Mouse (Mus musculus) MEL (cell line): ENCODE measurements at regions not wholly inside any gene's neighbourhood (a gene's known extent, or its start where the extent isn't known, plus 50 kb on each side); places are given as distances from the start of the nearest gene placed in this dataset.
A peak's percentile ranks its signal among the peaks of the same experiment; 100 is the strongest.

Experiments
- DNase-seq: peaks from one replicate; pipeline ENCODE4 v3.0.0; 2011; ENCODE audit warnings: low read depth, low spot score
- H3K27ac ChIP-seq: 2 replicates; pipeline ENCODE4 v1.5.1; 2012; ENCODE audit warnings: low read depth, mild to moderate bottlenecking, control low read depth, low read length, moderate library complexity; ENCODE audit not compliant: control insufficient read depth
- H3K27me3 ChIP-seq, 2 experiments: fragments of 150-350 bp in 1 of 2; sonication (generic) in 1 of 2; 2 replicates each; pipeline ENCODE4 v1.6.1; 2012; ENCODE audit warnings: low read length in 2 of 2, mild to moderate bottlenecking in 2 of 2, improper control_type of control experiment in 1 of 2, moderate library complexity in 1 of 2; ENCODE audit not compliant: insufficient read depth in 2 of 2, control insufficient read depth in 1 of 2
- H3K36me3 ChIP-seq, 2 experiments: 2 replicates each; pipeline ENCODE4 v1.6.1; 2012 to 2014; ENCODE audit warnings: low read length in 2 of 2, improper control_type of control experiment in 1 of 2, inconsistent platforms in 1 of 2, mild to moderate bottlenecking in 1 of 2; ENCODE audit not compliant: insufficient read depth in 2 of 2, control insufficient read depth in 1 of 2
- H3K4me1 ChIP-seq, 2 experiments: fragments of 150-350 bp in 1 of 2; sonication (generic) in 1 of 2; 2 replicates each; pipeline ENCODE4 v1.6.1; 2012; ENCODE audit warnings: low read length in 2 of 2, improper control_type of control experiment in 1 of 2, mild to moderate bottlenecking in 1 of 2; ENCODE audit not compliant: insufficient read depth in 2 of 2, control insufficient read depth in 1 of 2
- H3K4me3 ChIP-seq, 2 experiments: fragments of 150-350 bp in 1 of 2; sonication (generic) in 1 of 2; 2 replicates each; pipeline ENCODE4 v1.5.1; 2012; ENCODE audit warnings: low read depth in 2 of 2, low read length in 2 of 2, mild to moderate bottlenecking in 2 of 2, moderate library complexity in 2 of 2, control low read depth in 1 of 2, improper control_type of control experiment in 1 of 2; ENCODE audit not compliant: control insufficient read depth in 1 of 2, insufficient read depth in 1 of 2
- H3K79me2 ChIP-seq: 2 replicates; pipeline ENCODE4 v1.6.1; 2012; ENCODE audit warnings: mild to moderate bottlenecking, low read length, moderate library complexity; ENCODE audit not compliant: control insufficient read depth, poor library complexity, insufficient read depth
- H3K9ac ChIP-seq: 2 replicates; pipeline ENCODE4 v1.6.1; 2012; ENCODE audit warnings: low read depth, mild to moderate bottlenecking, control low read depth, low read length, moderate library complexity; ENCODE audit not compliant: control insufficient read depth, poor library complexity, severe bottlenecking
- H3K9me3 ChIP-seq: fragments of 150-350 bp; sonication (generic); replicated peaks from 2 replicates; pipeline ENCODE4 v1.6.1; 2012; ENCODE audit warnings: mild to moderate bottlenecking, low read length, improper control_type of control experiment, moderate library complexity; ENCODE audit not compliant: insufficient read depth
- BHLHE40 ChIP-seq: IDR thresholded peaks from 2 replicates; pipeline ENCODE4 v1.6.1; 2012; ENCODE audit warnings: low read depth, mild to moderate bottlenecking, inconsistent platforms, low read length, improper control_type of control experiment, borderline replicate concordance
- CHD1 ChIP-seq: IDR thresholded peaks from 2 replicates; pipeline ENCODE4 v1.6.1; 2012; ENCODE audit warnings: low read depth, mild to moderate bottlenecking, inconsistent platforms, low read length, improper control_type of control experiment
- CHD2 ChIP-seq: IDR thresholded peaks from 2 replicates; pipeline ENCODE4 v1.6.1; 2011; ENCODE audit warnings: low read length, improper control_type of control experiment
- CTCF ChIP-seq, 3 experiments: IDR thresholded peaks in 2 of 3; conservative IDR thresholded peaks in 1 of 3; 2 replicates each; pipeline ENCODE4 v1.5.1; 2011 to 2012; ENCODE audit warnings: low read length in 3 of 3, low read depth in 2 of 3, mild to moderate bottlenecking in 2 of 3, improper control_type of control experiment in 1 of 3, inconsistent platforms in 1 of 3, mixed read lengths in 1 of 3, moderate library complexity in 1 of 3; ENCODE audit not compliant: control insufficient read depth in 1 of 3, insufficient read depth in 1 of 3, poor library complexity in 1 of 3, severe bottlenecking in 1 of 3
- E2F4 ChIP-seq: IDR thresholded peaks from 2 replicates; pipeline ENCODE4 v1.6.1; 2011; ENCODE audit warnings: low read depth, low read length, improper control_type of control experiment, borderline replicate concordance
- ELF1 ChIP-seq: IDR thresholded peaks from 2 replicates; pipeline ENCODE4 v1.6.1; 2014; ENCODE audit warnings: low read depth, mild to moderate bottlenecking, inconsistent platforms, low read length, improper control_type of control experiment, moderate library complexity
- ETS1 ChIP-seq: IDR thresholded peaks from 2 replicates; pipeline ENCODE4 v1.6.1; 2012; ENCODE audit warnings: low read depth, mild to moderate bottlenecking, inconsistent platforms, low read length, improper control_type of control experiment, moderate library complexity
- GABPA ChIP-seq: IDR thresholded peaks from 2 replicates; pipeline ENCODE4 v1.6.1; 2012; ENCODE audit warnings: low read depth, mild to moderate bottlenecking, inconsistent platforms, low read length, improper control_type of control experiment, moderate library complexity
- GATA1 ChIP-seq: IDR thresholded peaks from 2 replicates; pipeline ENCODE4 v1.6.1; 2011; ENCODE audit warnings: low read depth, low read length, improper control_type of control experiment
- HCFC1 ChIP-seq: IDR thresholded peaks from 2 replicates; pipeline ENCODE4 v1.6.1; 2012; ENCODE audit warnings: low read depth, mild to moderate bottlenecking, inconsistent platforms, low read length, improper control_type of control experiment, moderate library complexity
- JUND ChIP-seq: IDR thresholded peaks from 2 replicates; pipeline ENCODE4 v1.6.1; 2011; ENCODE audit warnings: low read depth, mild to moderate bottlenecking, improper control_type of control experiment, low read length
- MAFK ChIP-seq: IDR thresholded peaks from 2 replicates; pipeline ENCODE4 v1.6.1; 2011; ENCODE audit warnings: low read depth, mild to moderate bottlenecking, low read length, improper control_type of control experiment, borderline replicate concordance
- MAX ChIP-seq: IDR thresholded peaks from 2 replicates; pipeline ENCODE4 v1.6.1; 2011; ENCODE audit warnings: low read length, improper control_type of control experiment
- MAZ ChIP-seq: IDR thresholded peaks from 2 replicates; pipeline ENCODE4 v1.6.1; 2012; ENCODE audit warnings: low read depth, mild to moderate bottlenecking, inconsistent platforms, low read length, improper control_type of control experiment
- MEF2A ChIP-seq: IDR thresholded peaks from 2 replicates; pipeline ENCODE4 v1.6.1; 2014; ENCODE audit warnings: low read depth, mild to moderate bottlenecking, inconsistent platforms, low read length, improper control_type of control experiment; ENCODE audit not compliant: poor library complexity, insufficient replicate concordance, severe bottlenecking; ENCODE audit errors: extremely low read depth
- MXI1 ChIP-seq: IDR thresholded peaks from 2 replicates; pipeline ENCODE4 v1.6.1; 2011; ENCODE audit warnings: mild to moderate bottlenecking, low read depth, low read length, improper control_type of control experiment
- MYB ChIP-seq: IDR thresholded peaks from 2 replicates; pipeline ENCODE4 v1.6.1; 2011; ENCODE audit warnings: mild to moderate bottlenecking, low read depth, low read length, improper control_type of control experiment
- NELFE ChIP-seq: IDR thresholded peaks from 2 replicates; pipeline ENCODE4 v1.6.1; 2011; ENCODE audit warnings: low read depth, low read length, improper control_type of control experiment
- NRF1 ChIP-seq: IDR thresholded peaks from 2 replicates; pipeline ENCODE4 v1.6.1; 2014; ENCODE audit warnings: low read depth, mild to moderate bottlenecking, inconsistent platforms, low read length, improper control_type of control experiment, moderate library complexity; ENCODE audit not compliant: poor library complexity, insufficient read depth, severe bottlenecking
- POLR2A ChIP-seq, 2 experiments: IDR thresholded peaks; 2 replicates each; pipeline ENCODE4 v1.6.1; 2011 to 2012; ENCODE audit warnings: low read length in 2 of 2, mild to moderate bottlenecking in 2 of 2, control low read depth in 1 of 2, improper control_type of control experiment in 1 of 2, low read depth in 1 of 2, moderate library complexity in 1 of 2; ENCODE audit not compliant: control insufficient read depth in 1 of 2, insufficient read depth in 1 of 2, poor library complexity in 1 of 2
- POLR2AphosphoS2 ChIP-seq: IDR thresholded peaks from 2 replicates; pipeline ENCODE4 v1.6.1; 2011; ENCODE audit warnings: low read length, improper control_type of control experiment
- POLR2AphosphoS5 ChIP-seq: IDR thresholded peaks from 2 replicates; pipeline ENCODE4 v1.6.1; 2012; ENCODE audit warnings: low read depth, borderline replicate concordance, mild to moderate bottlenecking, inconsistent platforms, low read length, moderate library complexity, mixed read lengths
- RAD21 ChIP-seq: IDR thresholded peaks from 2 replicates; pipeline ENCODE4 v1.6.1; 2011; ENCODE audit warnings: mild to moderate bottlenecking, low read depth, low read length, improper control_type of control experiment
- RCOR1 ChIP-seq: IDR thresholded peaks from 2 replicates; pipeline ENCODE4 v1.6.1; 2012; ENCODE audit warnings: low read depth, mild to moderate bottlenecking, inconsistent platforms, low read length, improper control_type of control experiment
- SMC3 ChIP-seq: IDR thresholded peaks from 2 replicates; pipeline ENCODE4 v1.6.1; 2011; ENCODE audit warnings: low read depth, low read length, improper control_type of control experiment
- TAL1 ChIP-seq: IDR thresholded peaks from 2 replicates; pipeline ENCODE4 v1.6.1; 2012; ENCODE audit warnings: mild to moderate bottlenecking, inconsistent platforms, low read length, moderate library complexity, mixed read lengths
- TBP ChIP-seq: IDR thresholded peaks from 2 replicates; pipeline ENCODE4 v1.8.0; 2011; ENCODE audit warnings: low read depth, low read length, improper control_type of control experiment
- UBTF ChIP-seq: IDR thresholded peaks from 2 replicates; pipeline ENCODE4 v1.6.1; 2012; ENCODE audit warnings: low read depth, mild to moderate bottlenecking, inconsistent platforms, low read length, improper control_type of control experiment, moderate library complexity, borderline replicate concordance; ENCODE audit not compliant: insufficient read depth
- USF1 ChIP-seq: IDR thresholded peaks from 2 replicates; pipeline ENCODE4 v1.6.1; 2014; ENCODE audit warnings: low read depth, mild to moderate bottlenecking, inconsistent platforms, low read length, improper control_type of control experiment, moderate library complexity
- USF2 ChIP-seq, 2 experiments: IDR thresholded peaks; 2 replicates each; pipeline ENCODE4 v1.6.1; 2011 to 2012; ENCODE audit warnings: improper control_type of control experiment in 2 of 2, low read length in 2 of 2, borderline replicate concordance in 1 of 2, inconsistent platforms in 1 of 2, low read depth in 1 of 2, mild to moderate bottlenecking in 1 of 2; ENCODE audit not compliant: insufficient read depth in 1 of 2
- ZC3H11A ChIP-seq: IDR thresholded peaks from 2 replicates; pipeline ENCODE4 v1.6.1; 2012; ENCODE audit warnings: low read depth, mild to moderate bottlenecking, inconsistent platforms, low read length, improper control_type of control experiment
- ZMIZ1 ChIP-seq: IDR thresholded peaks from 2 replicates; pipeline ENCODE4 v1.6.1; 2012; ENCODE audit warnings: low read depth, mild to moderate bottlenecking, inconsistent platforms, low read length, improper control_type of control experiment, moderate library complexity
- ZNF384 ChIP-seq: IDR thresholded peaks from 2 replicates; pipeline ENCODE4 v1.6.1; 2012; ENCODE audit warnings: low read depth, mild to moderate bottlenecking, inconsistent platforms, low read length, improper control_type of control experiment

DNA sequence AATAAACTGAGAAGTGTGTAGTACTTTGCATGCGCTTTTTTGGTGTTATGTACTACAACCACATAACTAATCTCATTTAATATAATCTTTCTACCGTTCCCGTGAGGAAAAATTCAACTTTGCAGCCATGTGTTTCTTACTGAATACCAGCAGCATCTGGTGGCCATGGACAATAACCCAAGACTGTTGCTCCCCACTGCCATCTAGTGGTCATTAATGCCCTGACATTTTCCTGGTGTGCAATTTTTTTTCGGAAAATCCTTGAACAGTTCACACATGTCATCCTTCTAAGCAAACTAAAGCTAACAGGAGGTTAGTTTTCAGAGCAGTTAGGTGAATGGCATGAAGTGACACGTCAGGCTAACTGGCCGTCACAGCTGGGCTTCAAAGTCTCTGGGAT, 153.8 kb upstream of the Agtr1b start:
- TF ChIP-seq SMC3: peak; percentile 53
- no peak for TF ChIP-seq POLR2AphosphoS2
- peak; percentile 63 to 76 (median 69) for TF ChIP-seq CTCF (IDR thresholded peaks at IDR 0.05 in 2 of 3, conservative IDR thresholded peaks at IDR 0.05 in 1 of 3; ENCODE audit: control insufficient read depth in 1 of 3, insufficient read depth in 1 of 3, low read depth in 2 of 3, low read length in 3 of 3, poor library complexity in 1 of 3, severe bottlenecking in 1 of 3)
- TF ChIP-seq TAL1: no peak
- TF ChIP-seq ETS1: no peak
- TF ChIP-seq ZMIZ1: no peak
- no peak for TF ChIP-seq TBP
- TF ChIP-seq BHLHE40: no peak
- no peak for TF ChIP-seq ELF1
- no peak for TF ChIP-seq NELFE
- no peak for TF ChIP-seq HCFC1
- no peak for TF ChIP-seq MAFK
- TF ChIP-seq POLR2A (IDR thresholded peaks at IDR 0.05; ENCODE audit: control insufficient read depth in 1 of 2, insufficient read depth in 1 of 2, low read depth in 1 of 2, low read length in 2 of 2, poor library complexity in 1 of 2): no peak
- no peak for TF ChIP-seq MEF2A
- TF ChIP-seq ZC3H11A: 0 out of 2 replicates have a peak, but pooled peaks have one; percentile 10
- no peak for TF ChIP-seq MXI1
- no peak for TF ChIP-seq CHD1
- TF ChIP-seq ZNF384: peak; percentile 61; the same call in 1 of the 2 replicates
- no peak for TF ChIP-seq GATA1
- TF ChIP-seq POLR2AphosphoS5: no peak
- TF ChIP-seq UBTF: no peak
- TF ChIP-seq JUND: no peak
- TF ChIP-seq NRF1: no peak
- TF ChIP-seq GABPA: no peak
- TF ChIP-seq E2F4: no peak
- no peak for TF ChIP-seq CHD2
- no peak for TF ChIP-seq MAZ
- no peak for TF ChIP-seq USF2 (IDR thresholded peaks at IDR 0.05; ENCODE audit: borderline replicate concordance in 1 of 2, insufficient read depth in 1 of 2, low read depth in 1 of 2, low read length in 2 of 2)
- TF ChIP-seq MYB: no peak
- no peak for TF ChIP-seq RCOR1
- no peak for TF ChIP-seq USF1
- TF ChIP-seq RAD21: peak; percentile 40
- TF ChIP-seq MAX: no peak
- TF ChIP-seq, all 39 proteins: peak for 5
- no peaks in the 10 kb centered on the region for H3K27me3 ChIP-seq
- H3K4me3 ChIP-seq: no peak overlapping the region
- H3K27ac ChIP-seq: no peak overlapping the region
- H3K9me3 ChIP-seq: no peaks in the 10 kb centered on the region
- H3K79me2 ChIP-seq: no peaks in the 10 kb centered on the region
- H3K36me3 ChIP-seq: no peaks in the 10 kb centered on the region
- H3K4me1 ChIP-seq: no peaks in the 10 kb centered on the region
- no peak overlapping the region for H3K9ac ChIP-seq
- peak; percentile 45 for DNase-seq
